Mouse (Mus musculus) lung, postnatal 25 days (tissue): ENCODE data around the gene Adcy1.

Experiments
- DNase-seq: peaks from one replicate; pipeline ENCODE4 v3.0.0; 2022; ENCODE audit warnings: low spot score

Gene Adcy1

GRCm38 (mm10) chr11:7069762-7070161 is 6.5 kb downstream of the Adcy1 start:
- no peak for DNase-seq

GRCm38 (mm10) chr11:7071617-7072016 is 8.3 kb downstream of the Adcy1 start:
- DNase-seq: no peak

DNA sequence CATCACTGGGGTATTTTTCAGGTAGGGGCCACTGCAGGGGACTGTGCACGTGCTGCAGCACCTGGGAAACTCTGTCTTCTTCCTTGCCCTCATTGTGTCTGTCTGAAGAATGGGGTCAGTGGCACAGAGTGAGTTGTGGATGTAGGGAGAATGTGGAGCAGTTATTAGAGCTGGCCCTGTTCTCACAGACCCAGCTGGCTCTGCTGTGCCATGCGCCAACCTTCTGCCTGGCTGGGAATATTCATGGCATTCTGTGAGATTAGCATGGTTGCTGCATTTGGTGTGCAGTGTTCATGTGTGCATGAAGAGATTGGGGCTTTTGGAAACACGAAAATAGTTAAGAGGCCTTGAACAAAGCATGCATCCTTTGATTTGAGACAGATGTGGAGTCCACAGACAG is 10.3 kb downstream of the Adcy1 start:
- DNase-seq: no peak

DNA sequence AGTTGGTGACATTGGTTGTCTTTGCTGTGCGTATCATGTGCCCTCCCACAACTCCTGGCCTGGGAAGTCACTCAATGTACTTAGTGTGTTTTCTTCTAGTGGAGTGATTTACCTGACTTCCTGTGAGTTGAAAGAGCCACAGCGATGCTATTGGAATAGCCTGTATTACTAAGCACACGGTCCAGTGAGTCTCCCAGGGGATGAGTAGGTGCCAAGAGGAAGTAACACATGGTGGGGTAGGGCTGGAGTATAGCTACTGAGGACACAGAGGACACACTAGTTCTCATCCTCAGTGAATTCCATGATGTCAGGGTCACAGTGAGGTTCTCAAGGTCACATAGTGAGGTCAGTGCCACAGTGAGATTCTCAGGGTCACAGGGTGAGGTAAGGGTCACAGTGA is 13.2 kb downstream of the Adcy1 start:
- no peak for DNase-seq

DNA sequence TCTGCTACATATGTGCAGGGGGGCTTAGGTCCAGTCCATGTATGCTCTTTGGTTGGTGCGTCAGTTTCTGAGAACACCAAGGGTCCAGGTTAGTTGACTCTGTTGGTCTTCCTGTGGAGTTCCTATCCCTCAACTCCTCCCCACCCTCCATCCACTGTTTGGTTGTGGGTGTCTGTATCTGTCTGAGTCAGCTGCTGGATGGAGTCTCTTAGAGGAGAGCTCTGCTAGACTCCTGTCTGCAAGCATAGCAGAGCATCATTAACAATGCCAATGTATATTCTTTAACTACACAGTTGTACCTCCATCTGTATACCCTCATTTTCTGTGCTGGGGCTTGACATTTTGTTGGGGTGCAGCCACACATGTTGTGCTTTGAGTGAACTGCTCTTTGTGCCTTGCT is 18.6 kb downstream of the Adcy1 start:
- no peak for DNase-seq

GRCm38 (mm10) chr11:7083911-7084310 is 20.6 kb downstream of the Adcy1 start:
- no peak for DNase-seq

DNA sequence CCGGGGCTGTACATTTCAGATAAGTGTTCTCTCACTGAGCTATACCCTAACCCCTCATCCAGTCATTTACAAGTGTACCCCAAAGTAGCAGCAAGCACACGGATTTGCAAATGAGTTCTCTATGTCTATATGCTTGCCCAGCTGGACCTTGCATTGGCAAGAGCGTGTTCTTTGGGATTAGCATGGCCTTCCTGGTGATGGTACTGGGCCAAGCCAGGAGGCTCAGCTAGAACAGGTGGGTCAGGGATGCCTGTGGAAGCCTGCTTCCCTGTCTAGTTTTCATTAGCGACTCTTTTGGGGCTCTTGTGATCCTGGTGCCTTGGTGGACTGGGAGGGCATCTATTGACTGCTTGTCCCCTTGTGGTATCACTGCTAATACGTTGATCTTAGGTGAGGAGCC is 21.9 kb downstream of the Adcy1 start:
- DNase-seq: no peak

GRCm38 (mm10) chr11:7091120-7091519 is 27.8 kb downstream of the Adcy1 start:
- no peak for DNase-seq

GRCm38 (mm10) chr11:7094844-7095243 is 31.6 kb downstream of the Adcy1 start:
- no peak for DNase-seq

GRCm38 (mm10) chr11:7101674-7102073 is 38.4 kb downstream of the Adcy1 start:
- DNase-seq: no peak

DNA sequence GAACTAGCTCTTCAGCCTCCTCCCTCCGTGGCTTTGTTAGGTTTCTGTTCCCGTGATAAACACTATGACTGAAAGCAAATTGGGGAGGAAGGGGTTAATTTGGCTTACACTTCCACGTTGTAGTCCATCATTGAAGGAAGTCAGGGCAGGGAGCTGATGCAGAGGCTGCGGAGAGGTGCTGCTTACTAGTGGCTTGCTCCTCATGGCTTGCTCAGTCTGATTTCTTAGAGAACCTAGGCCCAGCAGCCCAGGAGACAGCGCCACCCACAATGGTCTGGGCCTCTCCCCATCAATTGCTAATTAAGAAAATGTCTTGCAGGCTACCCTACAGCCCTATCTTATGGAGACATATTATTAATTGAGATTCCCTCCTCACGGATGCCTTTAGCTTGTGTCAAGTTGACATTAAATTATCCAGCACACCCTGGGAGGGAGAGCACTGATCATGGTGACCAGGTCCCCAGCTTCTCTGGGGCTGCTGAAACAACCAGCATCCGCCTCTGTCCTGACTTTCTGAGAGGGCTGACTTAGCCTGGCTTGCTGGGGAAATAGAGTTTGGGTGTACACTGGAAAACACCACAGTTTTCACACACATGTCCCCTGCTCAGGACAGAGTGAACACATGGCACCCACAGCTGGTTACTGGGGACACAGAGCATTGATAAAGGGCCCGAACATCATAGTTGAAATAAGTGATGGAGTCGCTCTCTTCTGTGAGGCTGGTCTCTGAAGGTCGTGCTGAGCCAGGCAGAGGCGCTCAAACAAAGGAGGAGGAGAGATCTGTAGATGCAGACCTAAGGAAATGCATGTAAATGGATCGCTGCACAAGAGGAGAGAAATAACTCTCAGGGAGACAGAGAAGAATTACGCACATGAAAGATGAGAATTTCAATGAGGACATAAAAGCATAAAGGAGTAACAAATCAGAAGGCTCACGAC is 39.2 kb downstream of the Adcy1 start:
- DNase-seq: no peak

- no peak for DNase-seq
Observed at GRCm38 (mm10) chr11:7105337-7105736, 42.0 kb downstream of the Adcy1 start.

DNA sequence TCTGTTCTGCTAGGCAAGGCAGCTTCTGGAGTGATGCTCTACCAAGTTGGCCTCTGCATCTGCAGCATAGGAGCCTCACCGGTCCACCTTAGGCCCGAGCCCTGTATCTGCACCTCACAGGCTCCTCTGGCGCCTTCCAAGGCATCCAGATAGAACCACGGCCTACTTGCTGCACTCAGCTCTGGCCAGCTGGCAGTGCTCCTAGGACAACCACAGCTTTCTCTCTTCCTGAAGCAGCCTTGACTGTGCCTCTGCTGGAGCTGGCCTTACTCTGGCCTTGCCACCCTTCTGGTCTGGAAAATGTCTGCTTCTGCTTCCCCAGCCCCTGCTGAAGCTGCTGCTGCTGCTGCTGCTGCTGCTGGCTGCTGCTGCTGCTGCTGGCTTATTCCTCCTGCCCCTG is 45.8 kb downstream of the Adcy1 start:
- DNase-seq: no peak

DNA sequence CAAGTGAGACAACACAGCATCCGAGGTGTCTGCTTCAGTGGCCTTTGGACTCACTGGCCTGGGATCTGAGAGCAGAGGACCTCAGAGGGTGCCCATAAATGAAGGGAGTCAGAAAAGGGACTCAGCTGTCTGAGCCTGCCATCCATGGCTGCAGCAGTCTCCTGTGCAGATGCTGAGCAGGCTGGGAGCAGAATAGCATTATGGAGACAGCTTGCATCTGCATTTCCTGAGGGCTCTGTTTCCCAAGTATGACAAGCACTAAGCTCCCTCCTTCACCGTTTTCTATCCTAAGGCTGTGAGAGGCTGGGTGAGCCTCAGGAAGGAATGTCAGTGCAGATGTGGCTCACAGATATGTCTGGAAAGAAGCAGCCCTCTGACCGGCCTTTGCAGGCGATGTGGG is 49.8 kb downstream of the Adcy1 start:
- no peak for DNase-seq

GRCm38 (mm10) chr11:7113687-7114086 is 50.4 kb downstream of the Adcy1 start:
- DNase-seq: no peak

GRCm38 (mm10) chr11:7114312-7114711 is 51.0 kb downstream of the Adcy1 start:
- DNase-seq: no peak

GRCm38 (mm10) chr11:7116647-7117046 is 53.4 kb downstream of the Adcy1 start:
- no peak for DNase-seq

DNA sequence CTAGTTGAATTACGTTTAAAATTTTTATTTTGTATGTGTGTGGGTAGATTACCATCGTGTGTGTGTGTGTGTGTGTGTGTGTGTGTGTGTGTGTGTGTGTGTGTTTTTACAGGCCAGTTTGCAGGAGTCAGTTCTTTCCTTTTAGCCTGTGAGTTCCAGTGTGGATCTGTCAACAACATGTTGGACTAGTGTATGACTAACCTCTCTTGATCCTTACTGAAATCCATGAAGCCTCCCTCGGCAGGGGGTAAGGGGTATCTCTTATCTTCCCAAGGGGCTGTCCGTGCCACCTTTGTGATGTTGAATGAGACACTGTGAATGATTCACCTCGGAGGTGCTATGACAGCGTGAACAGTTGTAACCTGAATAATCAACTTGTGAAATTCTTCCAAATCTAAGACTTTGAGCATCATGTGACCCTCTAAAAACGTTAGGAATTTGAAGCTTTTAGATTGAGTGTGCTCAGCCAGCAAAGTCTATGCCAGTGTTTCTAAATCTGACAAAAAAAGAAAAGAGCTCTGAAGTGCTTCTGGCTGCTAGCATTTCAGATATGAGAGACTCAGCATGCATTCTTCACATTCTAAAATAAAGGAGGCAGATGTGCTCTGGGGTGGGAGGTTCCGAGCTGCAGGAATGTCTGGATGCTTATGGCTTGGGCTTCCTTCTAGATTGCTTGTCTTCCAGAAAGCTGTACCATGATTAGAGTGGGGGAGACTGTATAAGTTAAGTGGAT is 66.2 kb downstream of the Adcy1 start:
- DNase-seq: peak; percentile 12

DNA sequence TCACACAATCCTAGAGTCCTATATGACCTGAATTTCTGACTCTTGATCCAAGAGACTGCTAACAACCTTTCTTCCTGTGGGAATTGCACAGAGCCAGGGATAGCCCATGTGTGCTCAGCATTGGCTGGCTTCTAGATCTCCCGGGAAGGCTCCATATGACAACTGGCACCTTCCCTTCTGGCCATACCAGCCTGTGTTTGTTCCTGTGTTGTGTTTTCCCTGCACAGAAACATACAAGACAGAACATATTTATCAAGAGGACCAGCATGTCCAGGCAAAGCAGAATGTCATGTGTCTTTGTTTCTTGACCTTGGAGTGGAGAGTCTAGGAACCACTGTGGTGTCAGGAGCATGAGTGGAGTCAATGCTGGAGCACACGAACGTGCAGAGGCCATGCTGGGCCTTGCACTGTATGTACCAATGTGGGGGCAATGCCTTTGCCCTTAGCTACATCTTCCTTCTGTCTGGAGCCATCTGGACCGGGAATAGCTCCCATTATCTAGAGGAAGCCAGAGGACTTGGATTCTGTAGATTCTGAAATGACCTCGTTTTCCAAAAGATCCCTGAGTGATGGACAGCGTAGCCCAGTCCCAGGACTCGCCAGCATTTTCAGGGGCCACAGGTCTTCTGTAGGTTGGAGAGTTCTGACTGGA is 69.6 kb downstream of the Adcy1 start:
- DNase-seq: no peak

DNA sequence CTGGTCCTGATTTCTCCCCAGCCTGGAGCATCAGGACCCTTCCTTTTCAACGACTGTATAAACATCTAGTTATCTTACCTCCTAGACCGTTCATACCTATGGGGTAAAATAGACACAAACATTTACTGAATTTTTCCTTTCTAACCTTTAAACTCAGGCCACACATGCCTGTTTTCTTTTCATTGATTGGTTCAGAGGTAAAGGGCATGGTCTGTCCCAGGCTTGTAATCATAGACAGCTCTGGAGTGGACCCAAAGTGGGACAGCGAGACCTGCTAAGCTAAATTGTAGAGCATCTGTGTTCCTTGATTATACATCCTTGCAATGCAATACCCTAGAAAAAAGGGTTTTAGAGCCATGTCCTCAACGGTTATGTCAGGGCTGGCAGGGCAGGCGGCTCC is 70.4 kb downstream of the Adcy1 start:
- DNase-seq: no peak

DNA sequence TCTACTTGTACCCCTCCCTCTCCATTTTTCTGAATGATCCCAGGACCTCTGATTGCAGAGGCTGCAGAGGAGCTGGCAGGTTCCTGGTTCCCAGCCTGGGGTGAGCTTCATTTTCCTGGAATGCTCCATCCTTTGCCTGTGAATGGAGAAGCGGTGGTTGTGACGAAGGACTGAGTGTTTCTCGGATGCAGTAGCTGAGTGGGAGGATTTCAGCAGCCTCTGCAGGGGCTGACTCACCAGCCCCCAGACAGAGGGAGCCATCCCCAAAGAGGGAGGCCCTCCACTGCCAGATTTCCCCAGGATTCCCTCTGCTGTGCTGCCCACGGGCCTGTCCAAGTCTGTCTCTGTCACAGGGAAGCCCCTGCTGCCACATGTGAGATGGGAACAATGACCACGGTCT is 71.0 kb downstream of the Adcy1 start:
- DNase-seq: no peak

DNA sequence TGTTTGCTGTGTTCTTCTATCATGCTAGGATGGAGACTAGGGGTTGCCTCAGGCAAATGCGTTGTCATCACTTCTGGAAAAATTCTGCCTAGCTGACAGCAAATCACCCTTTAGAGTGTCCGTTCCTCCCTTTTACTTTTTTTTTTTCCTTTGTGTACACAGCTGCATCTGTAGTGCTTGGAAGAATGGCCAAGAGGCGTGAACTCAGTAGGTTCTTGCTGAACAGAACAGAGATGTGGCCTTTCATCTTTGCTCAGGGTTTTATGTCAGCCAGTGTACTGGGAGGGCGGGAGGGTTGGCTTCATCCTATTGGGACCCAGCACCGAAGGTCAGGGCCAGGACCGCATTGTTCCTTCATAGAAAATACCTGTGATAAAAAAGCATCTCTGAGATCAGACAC is 72.0 kb downstream of the Adcy1 start:
- DNase-seq: no peak

GRCm38 (mm10) chr11:7135763-7136162 is 72.5 kb downstream of the Adcy1 start:
- DNase-seq: no peak
